Mouse (Mus musculus) embryonic fibroblast, embryonic 13.5 days (primary cell): ENCODE measurements around the gene Upk1a. TPM values are rescaled to one million over a fixed set of nuclear protein-coding genes. Genes with fewer than 3 reads are reported as not detected.

Experiments used
- H3K27ac ChIP-seq: 2 replicates; pipeline ENCODE4 v1.5.1; 2012; ENCODE audit warnings: low read length, control low read depth, inconsistent platforms; ENCODE audit not compliant: insufficient read depth
- H3K4me1 ChIP-seq: 2 replicates; pipeline ENCODE4 v1.6.1; 2011; ENCODE audit warnings: low read length; ENCODE audit not compliant: control insufficient read depth, insufficient read depth
- H3K4me3 ChIP-seq: 2 replicates; pipeline ENCODE4 v1.5.1; 2011; ENCODE audit warnings: mild to moderate bottlenecking, control low read depth, low read length; ENCODE audit not compliant: insufficient read depth
- CTCF ChIP-seq: IDR thresholded peaks from 2 replicates; pipeline ENCODE4 v1.5.1; 2011; ENCODE audit warnings: mild to moderate bottlenecking, control low read depth, low read length, moderate library complexity, borderline replicate concordance; ENCODE audit not compliant: insufficient read depth
- POLR2A ChIP-seq: IDR thresholded peaks from 2 replicates; pipeline ENCODE4 v1.6.1; 2011; ENCODE audit warnings: low read depth, mild to moderate bottlenecking, control low read depth, low read length, moderate library complexity
- polyA plus RNA-seq: library from polyadenylated mRNA; stranded (reverse); fragments of >200 nt; gene quantifications from 2 replicates; pipeline ENCODE4 v1.2.4, GENCODE M21; 2011; ENCODE audit warnings: low read depth; ENCODE audit not compliant: missing spikeins, insufficient read length

Gene Upk1a
- polyA plus RNA-seq, 1 experiment: 0.49 TPM

GRCm38 (mm10) chr7:30604424-30604823 is 8.2 kb downstream of the Upk1a start:
- no peak overlapping the region for H3K4me3 ChIP-seq
- H3K4me1 ChIP-seq: no peaks in the 10 kb centered on the region
- TF ChIP-seq POLR2A (no peak), CTCF (no peak)
- H3K27ac ChIP-seq: no peak overlapping the region

GRCm38 (mm10) chr7:30602583-30602982 is 10.1 kb downstream of the Upk1a start:
- Histone ChIP-seq H3K27ac (no peak overlapping the region), H3K4me3 (no peak overlapping the region), H3K4me1 (no peaks in the 10 kb centered on the region)
- TF ChIP-seq CTCF (no peak), POLR2A (no peak)

GRCm38 (mm10) chr7:30600651-30601050 is 12.0 kb downstream of the Upk1a start:
- H3K4me3 ChIP-seq: no peak overlapping the region
- TF ChIP-seq POLR2A: no peak
- no peak for TF ChIP-seq CTCF
- H3K4me1 ChIP-seq: no peaks in the 10 kb centered on the region
- no peak overlapping the region for H3K27ac ChIP-seq

GRCm38 (mm10) chr7:30599933-30600353 is 12.7 kb downstream of the Upk1a start:
- no peak for TF ChIP-seq POLR2A
- TF ChIP-seq CTCF: no peak
- no peaks in the 10 kb centered on the region for H3K4me1 ChIP-seq
- no peak overlapping the region for H3K4me3 ChIP-seq
- H3K27ac ChIP-seq: no peak overlapping the region

- TF ChIP-seq POLR2A: no peak
- no peak for TF ChIP-seq CTCF
- H3K27ac ChIP-seq: no peak within 1 kb of the TSS
- H3K4me1 ChIP-seq: no peaks in the 10 kb centered on the region
- H3K4me3 ChIP-seq: no peak within 1 kb of the TSS
These were observed 13.9 kb downstream of the Upk1a start, which contains the start of gene Zbtb32 for GRCm38 (mm10) chr7:30598786-30599185. TSS of gene Zbtb32 (minus strand) at chr7:30598909.

- H3K27ac ChIP-seq: no peak overlapping the region
- no peak for TF ChIP-seq CTCF
- no peak for TF ChIP-seq POLR2A
- no peaks in the 10 kb centered on the region for H3K4me1 ChIP-seq
- H3K4me3 ChIP-seq: no peak overlapping the region
These were observed 15.8 kb downstream of the Upk1a start for GRCm38 (mm10) chr7:30596811-30597210.

GRCm38 (mm10) chr7:30596093-30596492 is 16.6 kb downstream of the Upk1a start:
- no peak overlapping the region for H3K4me3 ChIP-seq
- no peaks in the 10 kb centered on the region for H3K4me1 ChIP-seq
- no peak overlapping the region for H3K27ac ChIP-seq
- TF ChIP-seq CTCF: no peak

GRCm38 (mm10) chr7:30594510-30595024 is 18.1 kb downstream of the Upk1a start:
- no peaks in the 10 kb centered on the region for H3K4me1 ChIP-seq
- TF ChIP-seq CTCF: no peak
- no peak overlapping the region for H3K4me3 ChIP-seq
- no peak overlapping the region for H3K27ac ChIP-seq

- H3K4me3 ChIP-seq: no peak overlapping the region
- no peak overlapping the region for H3K27ac ChIP-seq
- TF ChIP-seq POLR2A (no peak), CTCF (no peak)
- no peaks in the 10 kb centered on the region for H3K4me1 ChIP-seq
These were observed 18.8 kb downstream of the Upk1a start for GRCm38 (mm10) chr7:30593579-30594509.

- no peak overlapping the region for H3K4me3 ChIP-seq
- no peaks in the 10 kb centered on the region for H3K4me1 ChIP-seq
- no peak overlapping the region for H3K27ac ChIP-seq
- TF ChIP-seq POLR2A (no peak), CTCF (no peak)
These were observed 19.7 kb downstream of the Upk1a start for GRCm38 (mm10) chr7:30592772-30593423.
